Mouse (Mus musculus) thymus, postnatal 10 days (tissue): ENCODE measurements at regions not wholly inside any gene's neighbourhood (a gene's known extent, or its start where the extent isn't known, plus 50 kb on each side); places are given as distances from the start of the nearest gene placed in this dataset.
A peak's percentile ranks its signal among the peaks of the same experiment; 100 is the strongest.

Experiments used
- DNase-seq, 2 experiments: peaks; one replicate each; pipeline ENCODE4 v3.0.0; 2021; ENCODE audit warnings: low spot score in 2 of 2

DNA sequence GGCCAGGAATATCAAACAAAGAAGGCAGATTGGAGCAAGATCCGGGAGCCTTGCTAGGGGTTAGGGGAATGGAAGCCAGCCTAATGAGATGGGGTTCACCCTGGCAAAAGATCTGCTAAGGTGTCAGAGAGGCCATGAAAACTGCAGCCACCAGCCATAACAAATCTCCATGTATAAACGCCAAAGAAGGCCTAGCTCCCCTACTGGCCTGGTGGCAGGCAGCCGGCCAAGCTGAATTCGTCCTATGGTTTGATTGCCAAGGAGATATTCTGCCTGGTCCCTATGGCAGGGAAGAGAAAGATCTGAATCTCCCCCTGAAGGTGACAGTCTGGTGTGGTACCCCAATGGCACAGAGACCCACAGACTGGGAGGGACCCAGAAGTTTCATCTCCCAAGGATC is 104.8 kb upstream of the E030018B13Rik start:
- DNase-seq = no peak

DNA sequence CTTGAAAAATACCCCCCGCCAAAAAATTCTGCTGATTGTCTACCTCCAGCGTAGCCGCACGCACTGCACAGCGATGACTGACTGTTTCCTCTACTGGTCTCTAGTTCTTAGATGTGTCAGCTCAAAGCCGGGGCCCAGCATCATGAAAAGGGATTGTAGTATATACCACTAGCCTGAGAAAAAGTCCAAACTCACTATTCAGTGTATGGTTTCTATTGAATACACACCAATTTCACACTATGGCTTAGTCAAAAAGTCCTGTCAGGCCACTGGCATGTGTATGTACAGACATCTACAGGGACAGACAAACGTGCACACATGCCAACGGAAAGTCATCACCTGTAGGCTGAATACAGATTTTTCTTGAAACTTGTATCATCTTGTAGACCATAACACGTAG is 101.1 kb upstream of the E030018B13Rik start:
- DNase-seq = no peak

DNA sequence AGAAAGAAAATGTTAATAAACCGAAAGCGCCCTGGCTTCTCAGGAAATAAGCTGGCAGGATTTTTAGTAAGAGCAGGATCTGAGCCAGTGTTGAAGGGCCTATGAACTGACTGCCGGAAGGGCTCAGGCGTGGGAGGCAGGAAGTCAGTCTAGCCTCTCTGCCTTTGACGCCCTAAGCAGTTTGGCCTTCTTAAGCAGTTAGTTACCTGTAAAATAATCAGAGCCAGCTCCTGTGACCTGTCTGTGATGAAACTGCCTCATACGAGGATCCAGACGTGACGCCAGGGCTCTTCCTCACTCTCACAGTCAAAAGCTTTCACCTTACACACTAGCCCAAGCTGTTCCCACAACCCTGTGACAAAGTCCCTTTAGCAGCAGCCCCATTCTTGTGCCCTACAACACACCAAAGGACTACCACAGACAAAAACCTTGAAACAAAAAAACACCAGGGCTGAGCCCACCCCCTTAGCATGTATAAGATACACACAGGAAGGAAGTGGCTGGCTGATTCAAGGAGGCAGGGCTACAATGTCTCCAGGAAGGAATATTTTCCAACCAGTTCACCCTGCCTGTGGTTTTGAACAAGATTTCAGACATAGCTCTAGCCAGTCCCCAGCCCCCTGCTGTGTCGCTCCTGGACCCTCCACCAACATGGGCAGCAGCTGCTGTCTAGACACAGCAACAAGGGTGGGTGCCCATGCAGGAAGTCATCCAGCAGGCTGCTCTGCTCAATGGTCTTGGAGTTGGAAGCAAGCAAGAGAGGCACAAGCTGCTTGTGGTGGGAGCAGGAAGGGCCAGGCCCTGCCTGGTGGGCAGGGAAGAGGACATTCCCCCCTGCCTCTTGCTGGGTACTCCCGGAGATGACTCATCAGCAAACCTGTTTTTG is 100.4 kb upstream of the E030018B13Rik start:
- DNase-seq = peak; percentile 43 to 47

GRCm38 (mm10) chr7:63817476-63817875 is 99.2 kb upstream of the E030018B13Rik start:
- DNase-seq = no peak

DNA sequence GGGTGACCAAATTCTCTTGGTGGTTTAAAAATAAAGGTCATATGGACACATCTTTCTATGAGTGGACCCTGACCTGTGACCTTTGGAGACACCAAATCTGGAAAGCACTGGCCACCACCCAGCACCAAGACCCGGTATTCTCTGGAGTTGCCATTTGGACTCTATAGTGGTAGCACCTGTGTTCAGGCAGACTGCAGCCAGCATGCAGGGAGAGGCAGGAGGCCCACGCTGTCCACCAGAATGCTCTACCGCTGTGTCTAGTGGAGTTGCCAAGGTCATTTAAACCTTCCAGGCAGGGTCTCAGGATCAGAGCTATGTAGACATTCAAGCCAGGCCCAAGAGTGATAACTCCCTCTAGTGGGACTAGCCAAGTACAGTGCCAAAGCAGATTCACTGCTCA is 98.6 kb upstream of the E030018B13Rik start:
- DNase-seq = no peak

DNA sequence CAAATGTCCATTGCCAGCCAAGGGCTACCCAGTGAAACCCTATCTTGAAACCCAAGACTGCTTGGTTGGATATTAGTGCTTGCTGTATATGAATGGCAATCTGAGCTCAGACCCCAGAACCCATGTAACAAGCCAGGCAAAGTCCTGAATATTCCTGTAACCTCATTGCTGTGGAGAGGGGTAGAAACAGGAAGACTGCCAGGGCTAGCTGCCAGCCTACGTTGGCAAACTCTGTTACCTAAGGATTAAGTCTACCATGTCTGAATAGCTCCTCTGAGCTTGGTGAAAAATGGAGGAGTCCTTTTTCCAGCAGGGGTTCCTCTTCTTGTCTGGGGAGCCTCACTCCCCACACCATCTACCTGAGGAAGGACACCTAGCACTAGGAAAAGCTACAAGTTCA is 96.4 kb upstream of the E030018B13Rik start:
- DNase-seq = no peak

- DNase-seq = no peak
Observed at GRCm38 (mm10) chr7:63822001-63822400, 94.7 kb upstream of the E030018B13Rik start.

DNA sequence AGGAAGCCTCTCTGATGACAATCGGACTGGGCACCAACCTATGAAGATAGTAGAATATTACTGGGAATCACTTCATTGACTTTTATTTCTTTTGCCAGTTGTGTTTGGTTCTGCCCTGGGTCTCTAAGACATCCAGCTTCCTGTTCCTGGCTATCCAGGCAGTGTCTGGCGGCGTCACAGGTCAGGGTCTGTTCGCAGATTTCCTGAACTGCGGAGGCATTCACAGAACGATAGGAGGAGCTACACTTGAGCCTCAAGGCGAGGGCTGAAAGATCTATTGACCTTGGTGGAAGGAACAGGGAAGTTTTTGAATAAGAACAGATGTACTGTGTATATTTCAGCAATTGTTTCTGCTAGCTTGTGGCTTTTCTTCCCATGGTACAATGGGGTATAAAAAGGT is 92.6 kb upstream of the E030018B13Rik start:
- DNase-seq = no peak

DNA sequence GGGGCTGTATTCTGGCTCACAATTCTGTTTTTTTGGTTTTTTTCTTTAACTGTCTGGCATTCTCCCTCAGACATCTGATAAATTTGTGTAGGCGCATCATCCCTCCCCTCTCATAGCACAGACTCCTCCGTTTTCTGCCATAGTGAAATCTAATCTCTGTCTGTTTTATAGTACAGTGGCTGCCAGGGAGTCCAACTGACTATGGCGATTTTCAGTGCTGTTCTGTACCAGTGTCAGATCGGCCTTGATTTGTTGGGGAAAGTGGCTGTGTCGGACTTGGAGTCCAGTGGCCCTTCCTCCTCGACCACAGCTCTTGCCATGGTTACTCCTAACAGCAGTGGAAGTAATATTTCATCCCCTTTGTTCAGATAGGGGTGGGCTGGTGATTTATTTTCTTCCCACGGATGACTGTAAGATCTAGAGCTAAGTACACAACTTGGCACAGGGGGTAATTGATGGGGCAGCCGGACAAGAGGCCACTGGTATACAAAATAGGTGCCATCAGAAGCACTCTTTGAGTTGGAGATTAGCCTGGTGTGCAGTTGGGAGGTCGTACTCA is 87.2 kb upstream of the E030018B13Rik start:
- DNase-seq = no peak

DNA sequence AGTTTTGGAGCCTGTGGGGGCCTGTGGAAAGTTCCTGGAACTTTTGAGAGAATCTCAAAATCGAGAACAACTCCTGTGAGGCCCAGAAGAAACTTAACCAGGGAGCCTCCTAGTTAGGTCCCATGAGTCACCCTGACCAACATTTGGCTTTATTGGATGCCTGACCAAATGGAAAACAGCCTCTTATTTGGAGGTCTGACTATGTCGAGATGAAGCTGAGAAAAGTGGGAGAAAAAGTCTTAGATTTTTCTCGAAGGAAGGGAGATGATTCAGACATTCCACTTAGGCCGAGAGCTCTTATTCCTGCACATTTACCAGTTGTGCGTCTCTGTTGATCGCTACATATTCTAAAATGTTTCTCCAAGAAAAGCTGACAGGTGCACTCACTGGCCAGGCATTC is 83.0 kb upstream of the E030018B13Rik start:
- no peak for DNase-seq

DNA sequence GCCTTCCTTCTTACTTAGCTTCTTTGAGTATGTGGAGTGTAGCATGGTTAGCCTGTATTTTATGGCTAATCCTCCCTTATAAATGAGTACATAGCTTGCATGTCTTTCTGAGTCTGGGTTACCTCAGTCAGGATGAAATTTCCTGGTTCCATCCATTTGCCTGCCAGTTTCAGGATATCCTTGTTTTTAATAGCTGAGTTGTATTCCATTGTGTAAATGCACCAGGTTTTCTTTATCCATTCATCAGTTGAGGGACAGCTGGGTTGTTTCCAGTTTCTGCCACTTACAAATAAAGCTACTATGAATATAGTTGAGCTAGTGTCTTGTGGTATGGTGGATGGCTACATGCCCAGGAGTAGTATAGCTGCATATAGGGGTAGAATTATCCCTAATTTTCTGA is 80.7 kb upstream of the E030018B13Rik start:
- no peak for DNase-seq
